Mouse (Mus musculus): ENCODE data around the gene Vwce.

GRCm38 (mm10) chr19:10689470-10690166, 55.6 kb downstream of the Vwce start:
- TF ChIP-seq POLR2A (IDR thresholded peaks at IDR 0.05; ENCODE audit: borderline replicate concordance, insufficient read depth, low read length) (no peak), CTCF (IDR thresholded peaks at IDR 0.05; ENCODE audit: borderline replicate concordance, insufficient read depth, low read depth, low read length) (no peak)
